Mouse (Mus musculus) megakaryocyte, embryonic 14.5 days (primary cell): Measurements from ENCODE around the gene Kif13a. TPM values are rescaled to one million over a fixed set of nuclear protein-coding genes. Genes with fewer than 3 reads are reported as not detected.

ENCODE experiments used
- H3K27me3 ChIP-seq: replicated peaks from 2 replicates; pipeline ENCODE3; 2012; ENCODE audit warnings: inconsistent platforms
- H3K36me3 ChIP-seq: replicated peaks from 2 replicates; pipeline ENCODE3; 2012; ENCODE audit warnings: low read length, inconsistent platforms, mixed read lengths
- H3K4me1 ChIP-seq: 2 replicates; pipeline ENCODE4 v1.6.1; 2012; ENCODE audit warnings: inconsistent platforms
- H3K4me3 ChIP-seq: replicated peaks from 2 replicates; pipeline ENCODE3; 2012; ENCODE audit warnings: moderate library complexity, mild to moderate bottlenecking, inconsistent platforms
- H3K9me3 ChIP-seq: 2 replicates; pipeline ENCODE4 v1.6.1; 2012; ENCODE audit warnings: inconsistent platforms
- FLI1 ChIP-seq: IDR thresholded peaks from 2 replicates; pipeline ENCODE4 v1.6.1; 2012; ENCODE audit warnings: low read length, inconsistent platforms, mixed read lengths
- GATA1 ChIP-seq: IDR thresholded peaks from 3 replicates; pipeline ENCODE4 v1.6.1; 2012; ENCODE audit warnings: mixed read lengths, low read length, inconsistent platforms, borderline replicate concordance
- polyA plus RNA-seq: library from polyadenylated mRNA; stranded (reverse); fragments of >175 nt; gene quantifications from 2 replicates; pipeline ENCODE4 v1.2.3, GENCODE M21; 2012; ENCODE audit warnings: low replicate concordance; ENCODE audit not compliant: insufficient read depth

Gene Kif13a
- polyA plus RNA-seq, 1 experiment, result 4.7 TPM

GRCm38 (mm10) chr13:46845456-46845855 lies 84.2 kb downstream of the Kif13a start:
- no peak overlapping the region for H3K4me3 ChIP-seq
- TF ChIP-seq GATA1, result no peak
- no peak for TF ChIP-seq FLI1
- H3K27me3 ChIP-seq, result no peaks in the 10 kb centered on the region
- H3K4me1 ChIP-seq, result peaks cover 54% of the 10 kb centered on the region
- H3K9me3 ChIP-seq, result no peaks in the 10 kb centered on the region
- peaks cover 22% of the 10 kb centered on the region for H3K36me3 ChIP-seq

- TF ChIP-seq GATA1, result no peak
- TF ChIP-seq FLI1, result no peak
Measured at GRCm38 (mm10) chr13:46844561-46845235, 85.0 kb downstream of the Kif13a start.

GRCm38 (mm10) chr13:46843646-46844045 lies 86.0 kb downstream of the Kif13a start:
- no peaks in the 10 kb centered on the region for H3K27me3 ChIP-seq
- H3K9me3 ChIP-seq, result no peaks in the 10 kb centered on the region
- no peak for TF ChIP-seq FLI1
- no peak for TF ChIP-seq GATA1
- no peak overlapping the region for H3K4me3 ChIP-seq
- H3K4me1 ChIP-seq, result peaks cover 55% of the 10 kb centered on the region
- peaks cover 22% of the 10 kb centered on the region for H3K36me3 ChIP-seq

More at GRCm38 (mm10) chr13:46844561-46845235, 85.0 kb downstream of the Kif13a start:
- H3K4me1 ChIP-seq, result peaks cover 57% of the 10 kb centered on the region
- H3K36me3 ChIP-seq, result peaks cover 22% of the 10 kb centered on the region
- no peaks in the 10 kb centered on the region for H3K9me3 ChIP-seq
- H3K27me3 ChIP-seq, result no peaks in the 10 kb centered on the region
- H3K4me3 ChIP-seq, result no peak overlapping the region

- Histone ChIP-seq H3K4me1 (peaks cover 46% of the 10 kb centered on the region), H3K36me3 (peaks cover 16% of the 10 kb centered on the region), H3K9me3 (no peaks in the 10 kb centered on the region), H3K4me3 (no peak overlapping the region), H3K27me3 (no peaks in the 10 kb centered on the region)
- no peak for TF ChIP-seq GATA1
- TF ChIP-seq FLI1, result no peak
Measured at GRCm38 (mm10) chr13:46842185-46842584, 87.5 kb downstream of the Kif13a start.

GRCm38 (mm10) chr13:46841668-46842067 lies 88.0 kb downstream of the Kif13a start:
- no peaks in the 10 kb centered on the region for H3K9me3 ChIP-seq
- TF ChIP-seq FLI1 (no peak), GATA1 (no peak)
- H3K36me3 ChIP-seq, result peaks cover 16% of the 10 kb centered on the region
- H3K27me3 ChIP-seq, result no peaks in the 10 kb centered on the region
- no peak overlapping the region for H3K4me3 ChIP-seq
- H3K4me1 ChIP-seq, result peaks cover 46% of the 10 kb centered on the region

GRCm38 (mm10) chr13:46840676-46841075 lies 89.0 kb downstream of the Kif13a start:
- no peaks in the 10 kb centered on the region for H3K9me3 ChIP-seq
- H3K27me3 ChIP-seq, result no peaks in the 10 kb centered on the region
- TF ChIP-seq FLI1 (no peak), GATA1 (no peak)
- peaks cover 18% of the 10 kb centered on the region for H3K36me3 ChIP-seq
- H3K4me1 ChIP-seq, result peaks cover 46% of the 10 kb centered on the region
- H3K4me3 ChIP-seq, result no peak overlapping the region

GRCm38 (mm10) chr13:46839236-46839635 lies 90.4 kb downstream of the Kif13a start:
- Histone ChIP-seq H3K9me3 (peaks cover 5% of the 10 kb centered on the region; the same call in 1 of the 2 replicates), H3K36me3 (peaks cover 26% of the 10 kb centered on the region), H3K4me3 (peak overlapping the region; percentile 12), H3K4me1 (peaks cover 38% of the 10 kb centered on the region), H3K27me3 (no peaks in the 10 kb centered on the region)
- TF ChIP-seq FLI1, result no peak
- no peak for TF ChIP-seq GATA1

GRCm38 (mm10) chr13:46838551-46838950 lies 91.1 kb downstream of the Kif13a start:
- peaks cover 42% of the 10 kb centered on the region for H3K4me1 ChIP-seq
- H3K4me3 ChIP-seq, result no peak overlapping the region
- no peak for TF ChIP-seq GATA1
- no peak for TF ChIP-seq FLI1
- H3K27me3 ChIP-seq, result no peaks in the 10 kb centered on the region
- H3K36me3 ChIP-seq, result peaks cover 33% of the 10 kb centered on the region
- peaks cover 12% of the 10 kb centered on the region; the same call in 1 of the 2 replicates for H3K9me3 ChIP-seq

- Histone ChIP-seq H3K9me3 (peaks cover 25% of the 10 kb centered on the region), H3K4me1 (peaks cover 19% of the 10 kb centered on the region), H3K36me3 (peaks cover 58% of the 10 kb centered on the region), H3K4me3 (no peak overlapping the region), H3K27me3 (no peaks in the 10 kb centered on the region)
- TF ChIP-seq FLI1, result no peak
- no peak for TF ChIP-seq GATA1
Measured at GRCm38 (mm10) chr13:46835351-46835750, 94.3 kb downstream of the Kif13a start.

- no peak overlapping the region for H3K4me3 ChIP-seq
- TF ChIP-seq GATA1 (no peak), FLI1 (no peak)
- peaks cover 29% of the 10 kb centered on the region for H3K9me3 ChIP-seq
- H3K36me3 ChIP-seq, result peaks cover 63% of the 10 kb centered on the region
- H3K27me3 ChIP-seq, result no peaks in the 10 kb centered on the region
- H3K4me1 ChIP-seq, result peaks cover 14% of the 10 kb centered on the region
Measured at GRCm38 (mm10) chr13:46834805-46835204, 94.9 kb downstream of the Kif13a start.

- H3K4me1 ChIP-seq, result peaks cover 4% of the 10 kb centered on the region; the same call in 1 of the 2 replicates
- TF ChIP-seq GATA1 (no peak), FLI1 (no peak)
- peaks cover 30% of the 10 kb centered on the region for H3K9me3 ChIP-seq
- H3K4me3 ChIP-seq, result no peak overlapping the region
- no peaks in the 10 kb centered on the region for H3K27me3 ChIP-seq
- peaks cover 75% of the 10 kb centered on the region for H3K36me3 ChIP-seq
Measured at GRCm38 (mm10) chr13:46833586-46833985, 96.1 kb downstream of the Kif13a start.
